ENCODE assay signal across 20 mouse cellular contexts in genomic region chr19:25311626-25312025, GRCm38 (mm10).
DNase-seq lines count a peak whose midpoint lies in the region; ATAC-seq and TF ChIP-seq lines count a peak whose summit lies in the region.
"Had no signal": no experiment of that assay in that cellular context is flagged by ENCODE, and none has a peak within 500 bp of the region (broad histone marks: within the 10 kb centered on the region; RNA-seq: fewer than 3 reads in every experiment).

No protein-coding gene starts in this region.

- peaks cover 53% of the 10 kb centered on the region for H3K4me1 ChIP-seq in heart, embryonic 11.5 days (ENCODE audit: control insufficient read depth, insufficient read depth, low read length)
- peaks cover 33% of the 10 kb centered on the region for H3K4me1 ChIP-seq in kidney, embryonic 15.5 days
- H3K4me1 ChIP-seq in CH12.LX (ENCODE audit: control insufficient read depth in 1 of 2, insufficient read depth in 2 of 2), result peaks cover 23 to 79% of the 10 kb centered on the region in 2 experiments
- peaks cover 4% of the 10 kb centered on the region for H3K4me1 ChIP-seq in liver, embryonic 11.5 days (replicated peaks; ENCODE audit: control insufficient read depth, insufficient read depth, low read length)
- peaks cover 5% of the 10 kb centered on the region for H3K4me1 ChIP-seq in thymus, adult 2 months (replicated peaks; ENCODE audit: control insufficient read depth, insufficient read depth, low read length)

- TF ChIP-seq POLR2A in CH12.LX (IDR thresholded peaks at IDR 0.05; ENCODE audit: low read depth, low read length), result no peak
- TF ChIP-seq POLR2A in thymus, adult 2 months (IDR thresholded peaks at IDR 0.05; ENCODE audit: control insufficient read depth, extremely low read depth, insufficient read depth, low read length, poor library complexity), result no peak

- H3K4me3 ChIP-seq in heart, embryonic 11.5 days (ENCODE audit: low read depth, low read length), result no peak overlapping the region
- H3K4me3 ChIP-seq in kidney, embryonic 15.5 days (replicated peaks), result no peak overlapping the region
- H3K4me3 ChIP-seq in CH12.LX (replicated peaks in 1 of 3; ENCODE audit: low read depth in 2 of 3, low read length in 2 of 3, poor library complexity in 1 of 3), result no peak overlapping the region
- H3K4me3 ChIP-seq in liver, embryonic 11.5 days (ENCODE audit: low read depth, low read length), result no peak overlapping the region
- H3K4me3 ChIP-seq in thymus, adult 2 months (ENCODE audit: control insufficient read depth, insufficient read depth, low read length), result no peak overlapping the region
- H3K4me3 ChIP-seq: hindbrain, embryonic 15.5 days; limb, embryonic 10.5 days; midbrain, embryonic 13.5 days; myocyte; neural tube, embryonic 15.5 days had no signal

- no peaks in the 10 kb centered on the region for H3K79me2 ChIP-seq in CH12.LX (replicated peaks; ENCODE audit: control insufficient read depth, extremely low read depth, insufficient read depth, poor library complexity, severe bottlenecking)

- TF ChIP-seq RAD21 in CH12.LX (IDR thresholded peaks at IDR 0.05; ENCODE audit: low read depth, low read length), result no peak

- no peak for TF ChIP-seq CTCF in CH12.LX (conservative IDR thresholded peaks at IDR 0.05 in 1 of 2, IDR thresholded peaks at IDR 0.05 in 1 of 2; ENCODE audit: low read depth in 2 of 2, low read length in 2 of 2)
- TF ChIP-seq CTCF in thymus, adult 2 months (IDR thresholded peaks at IDR 0.05; ENCODE audit: borderline replicate concordance, control insufficient read depth, extremely low read depth, insufficient read depth, low read length, poor library complexity), result no peak

- no peaks in the 10 kb centered on the region for H3K36me3 ChIP-seq in heart, embryonic 11.5 days (ENCODE audit: control insufficient read depth, insufficient read depth, low read length)
- no peaks in the 10 kb centered on the region for H3K36me3 ChIP-seq in kidney, embryonic 15.5 days
- no peaks in the 10 kb centered on the region for H3K36me3 ChIP-seq in CH12.LX (replicated peaks in 1 of 2; ENCODE audit: control insufficient read depth in 1 of 2, insufficient read depth in 1 of 2, low read length in 1 of 2)
- H3K36me3 ChIP-seq in liver, embryonic 11.5 days (ENCODE audit: control insufficient read depth, insufficient read depth, low read length), result no peaks in the 10 kb centered on the region
- H3K36me3 ChIP-seq in thymus, adult 2 months (ENCODE audit: control insufficient read depth, insufficient read depth, low read length), result no peaks in the 10 kb centered on the region
- H3K36me3 ChIP-seq: hindbrain, embryonic 15.5 days; limb, embryonic 10.5 days; midbrain, embryonic 13.5 days; neural tube, embryonic 15.5 days had no signal

- dilution Hi-C loops in CH12.LX (cut with MboI; ENCODE audit: extremely low pct_ligation_motif_present, extremely low pct_unique_long_range_greater_than_20kb, low sequenced_read_pairs), result no loop called here

- no peaks in the 10 kb centered on the region for H3K9me3 ChIP-seq in heart, embryonic 11.5 days (replicated peaks; ENCODE audit: control insufficient read depth, low read length)
- H3K9me3 ChIP-seq in kidney, embryonic 15.5 days (replicated peaks), result no peaks in the 10 kb centered on the region
- no peaks in the 10 kb centered on the region for H3K9me3 ChIP-seq in CH12.LX (replicated peaks; ENCODE audit: low read length)
- no peaks in the 10 kb centered on the region for H3K9me3 ChIP-seq in liver, embryonic 11.5 days (ENCODE audit: control insufficient read depth, low read length)
- H3K9me3 ChIP-seq: hindbrain, embryonic 15.5 days; limb, embryonic 10.5 days; midbrain, embryonic 13.5 days; neural tube, embryonic 15.5 days had no signal

- DNase-seq in heart, postnatal 25 days (ENCODE audit: low spot score), result no peak
- no peak for DNase-seq in kidney, postnatal 36 days
- DNase-seq in CH12.LX (ENCODE audit: extremely low read depth), result peak; percentile 37
- no peak for DNase-seq in liver, embryonic 11.5 days (ENCODE audit: low spot score)
- no peak for DNase-seq in thymus, adult 2 months
- DNase-seq in cerebellum, postnatal 36 days, result no peak
- DNase-seq: adrenal gland, postnatal 10 days; cerebellum, adult 11 months; cerebellum, postnatal 25 days; lung, adult 2 months; right cerebral cortex, postnatal 25 days had no signal

- H3K27me3 ChIP-seq in heart, embryonic 11.5 days (ENCODE audit: control insufficient read depth, insufficient read depth, low read length), result no peaks in the 10 kb centered on the region
- H3K27me3 ChIP-seq in kidney, embryonic 15.5 days, result no peaks in the 10 kb centered on the region
- no peaks in the 10 kb centered on the region for H3K27me3 ChIP-seq in CH12.LX (replicated peaks)
- no peaks in the 10 kb centered on the region; the same call in 1 of the 2 replicates for H3K27me3 ChIP-seq in liver, embryonic 11.5 days (replicated peaks; ENCODE audit: control insufficient read depth, insufficient read depth, low read length)
- H3K27me3 ChIP-seq in thymus, adult 2 months (ENCODE audit: control insufficient read depth, insufficient read depth, low read length), result no peaks in the 10 kb centered on the region
- H3K27me3 ChIP-seq: hindbrain, embryonic 15.5 days; midbrain, embryonic 13.5 days; neural tube, embryonic 15.5 days had no signal

- whole genome bisulfite sequencing in heart, embryonic 11.5 days (ENCODE audit: insufficient replicate concordance), result 31% methylated on average over 7 of the region's 7 CpGs
- 28% methylated on average over 7 of the region's 7 CpGs for WGBS in kidney, embryonic 15.5 days
- 65% methylated on average over 7 of the region's 7 CpGs for WGBS in liver, embryonic 11.5 days
- 52% methylated on average over 7 of the region's 7 CpGs for WGBS in thymus, adult 2 months

- H3K27ac ChIP-seq in heart, embryonic 11.5 days (ENCODE audit: low read depth, low read length), result peak overlapping the region; percentile 47; the same call in 1 of the 2 replicates
- H3K27ac ChIP-seq in kidney, embryonic 15.5 days, result peak overlapping the region; percentile 6; the same call in 1 of the 2 replicates
- no peak overlapping the region for H3K27ac ChIP-seq in CH12.LX (ENCODE audit: insufficient read depth, low read depth)
- no peak overlapping the region for H3K27ac ChIP-seq in liver, embryonic 11.5 days (ENCODE audit: low read depth, low read length)
- no peak overlapping the region for H3K27ac ChIP-seq in thymus, adult 2 months (ENCODE audit: control insufficient read depth, insufficient read depth, low read length)
- H3K27ac ChIP-seq: hindbrain, embryonic 15.5 days; limb, embryonic 10.5 days; macrophage; midbrain, embryonic 13.5 days; neural tube, embryonic 15.5 days had no signal

- no peak overlapping the region for H3K9ac ChIP-seq in heart, embryonic 11.5 days (ENCODE audit: low read depth, low read length)
- no peak overlapping the region for H3K9ac ChIP-seq in kidney, embryonic 15.5 days
- no peak overlapping the region; the same call in 1 of the 2 replicates for H3K9ac ChIP-seq in CH12.LX (ENCODE audit: insufficient read depth, low read depth)
- no peak overlapping the region for H3K9ac ChIP-seq in liver, embryonic 11.5 days (ENCODE audit: low read depth, low read length)
- H3K9ac ChIP-seq: hindbrain, embryonic 15.5 days; midbrain, embryonic 13.5 days; neural tube, embryonic 15.5 days had no signal

- no peak for TF ChIP-seq EP300 in CH12.LX (IDR thresholded peaks at IDR 0.05; ENCODE audit: low read length)

- peak overlapping the region; percentile 36 for H3K4me2 ChIP-seq in heart, embryonic 11.5 days
- no peak overlapping the region for H3K4me2 ChIP-seq in kidney, embryonic 15.5 days
- peak overlapping the region; percentile 79 for H3K4me2 ChIP-seq in CH12.LX (ENCODE audit: insufficient read depth, low read depth, poor library complexity, severe bottlenecking)
- 0 out of 2 replicates have a peak overlapping the region, but pooled peaks have one; percentile 3 for H3K4me2 ChIP-seq in liver, embryonic 11.5 days
- H3K4me2 ChIP-seq: hindbrain, embryonic 15.5 days; midbrain, embryonic 13.5 days; neural tube, embryonic 15.5 days had no signal

- 0 out of 2 replicates have a peak, but pooled peaks have one; percentile 39 for ATAC-seq in heart, embryonic 11.5 days (replicated peaks; ENCODE audit: insufficient number of reproducible peaks, low FRiP score, low TSS enrichment)
- peak; percentile 9; the same call in 1 of the 2 replicates for ATAC-seq in kidney, embryonic 15.5 days (replicated peaks; ENCODE audit: low FRiP score)
- no peak for ATAC-seq in liver, embryonic 11.5 days (replicated peaks; ENCODE audit: low FRiP score)
- ATAC-seq: intestine, embryonic 16.5 days; midbrain, embryonic 13.5 days had no signal

- in situ Hi-C loops in CH12.LX (cut with MboI; ENCODE audit: low pct_ligation_motif_present, low pct_unique_long_range_greater_than_20kb, low sequenced_read_pairs), result no loop called here

- intact Hi-C loops in heart, postnatal 25 days (cut with DNase I), result no loop called here

TF ChIP-seq in CH12.LX, 34 proteins besides CTCF, POLR2A, EP300 and RAD21:
- TF ChIP-seq MAX (IDR thresholded peaks at IDR 0.05; ENCODE audit: low read length) (no peak), ZKSCAN1 (IDR thresholded peaks at IDR 0.05; ENCODE audit: borderline replicate concordance, low read depth, low read length) (no peak), ZC3H11A (IDR thresholded peaks at IDR 0.05; ENCODE audit: low read depth, low read length) (no peak), MEF2A (IDR thresholded peaks at IDR 0.05; ENCODE audit: borderline replicate concordance, low read depth, low read length) (no peak), ZNF384 (IDR thresholded peaks at IDR 0.05; ENCODE audit: low read depth, low read length) (no peak)

Comparison
In these comparisons a context has a peak if more than half of its experiments do, and no peak if none do; other contexts are left out.
1. H3K27ac ChIP-seq: peak in heart, embryonic 11.5 days (single experiment) and kidney, embryonic 15.5 days (single experiment); none in CH12.LX (single experiment), liver, embryonic 11.5 days (single experiment) and thymus, adult 2 months (single experiment).